Mouse (Mus musculus): ENCODE data around the gene Gm21095. TPM values are rescaled to one million over a fixed set of nuclear protein-coding genes. Genes with fewer than 3 reads are reported as not detected.
"Not testable (repeated sequence)": the region's sequence is repeated elsewhere in the genome, so short reads cannot be mapped to it uniquely, and the experiment has no call there.

Gm21095 gene
- polyA plus RNA-seq (2014; fragmentation: Nextera tagmentation; extraction: Ambion mirVana) = not detected in 2 replicates

DNA sequence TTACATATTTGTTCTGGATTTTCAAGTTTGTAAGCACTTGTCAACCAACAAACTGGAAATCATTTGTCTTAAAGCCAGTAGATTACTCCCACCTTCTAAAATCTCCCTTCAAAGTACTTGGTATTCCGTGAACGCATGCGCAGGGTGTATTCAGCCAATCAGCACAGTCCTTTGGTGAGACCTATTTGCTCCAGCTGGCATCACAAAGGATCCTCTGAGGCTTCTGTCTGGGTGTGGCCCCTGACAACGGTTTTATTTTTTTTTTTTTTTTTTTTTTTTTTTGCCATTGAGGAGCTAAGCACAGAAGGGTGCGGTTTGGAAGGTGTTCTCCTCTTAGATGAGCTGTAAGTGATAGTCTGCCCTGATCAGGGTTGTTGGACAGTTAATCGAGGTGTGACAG, at the start of gene Gm21095:
Gene Gm21095 (plus strand): TSS at position 301 of the 400 bp plus-strand sequence.
- H3K27me3 ChIP-seq (ENCODE audit: control insufficient read depth, insufficient read depth, low read length); H3K4me3 ChIP-seq (ENCODE audit: low read depth, low read length); H3K4me2 ChIP-seq (replicated peaks; ENCODE audit: low read depth, low read length); H3K36me3 ChIP-seq (ENCODE audit: control insufficient read depth, insufficient read depth, low read length); ATAC-seq (ENCODE audit: insufficient number of reproducible peaks, insufficient read depth, low FRiP score, low read depth); H3K4me1 ChIP-seq (ENCODE audit: control insufficient read depth, insufficient read depth, low read length); H3K27ac ChIP-seq (ENCODE audit: low read length); H3K9me3 ChIP-seq (ENCODE audit: control insufficient read depth, low read depth, low read length); H3K9ac ChIP-seq (replicated peaks; ENCODE audit: low read depth, low read length): not testable (repeated sequence)
- no CpG with 5 or more reads among the region's 6 CpGs for WGBS

Measured in stomach, embryonic 14.5 days (tissue).